Mouse (Mus musculus): ENCODE measurements around the gene Ptpru.

The Ptpru gene

GRCm38 (mm10) chr4:131786800-131787199 is 51.3 kb downstream of the Ptpru start:
- no peak for DNase-seq (ENCODE audit: low read depth, low spot score)

GRCm38 (mm10) chr4:131784034-131784433 is 54.1 kb downstream of the Ptpru start:
- peak; percentile 44 for DNase-seq (ENCODE audit: low read depth, low spot score)

- peak; percentile 50 for DNase-seq (ENCODE audit: low read depth, low spot score)
Observed at GRCm38 (mm10) chr4:131781023-131781422, 57.1 kb downstream of the Ptpru start.

- DNase-seq (ENCODE audit: low read depth, low spot score): no peak
Observed at GRCm38 (mm10) chr4:131778616-131779275, 59.3 kb downstream of the Ptpru start.

- DNase-seq (ENCODE audit: low read depth, low spot score): no peak
Observed at GRCm38 (mm10) chr4:131771384-131771783, 66.7 kb downstream of the Ptpru start.

GRCm38 (mm10) chr4:131763911-131764310 is 74.2 kb downstream of the Ptpru start:
- no peak for DNase-seq (ENCODE audit: low read depth, low spot score)

- peak; percentile 2 for DNase-seq (ENCODE audit: low read depth, low spot score)
Observed at GRCm38 (mm10) chr4:131763479-131763878, 74.6 kb downstream of the Ptpru start.

- no peak for DNase-seq (ENCODE audit: low read depth, low spot score)
Observed at GRCm38 (mm10) chr4:131762211-131762784, 75.8 kb downstream of the Ptpru start.

GRCm38 (mm10) chr4:131752204-131752837 is 85.8 kb downstream of the Ptpru start:
- no peak for DNase-seq (ENCODE audit: low read depth, low spot score)

GRCm38 (mm10) chr4:131751561-131751960 is 86.5 kb downstream of the Ptpru start:
- DNase-seq (ENCODE audit: low read depth, low spot score): no peak

- no peak for DNase-seq (ENCODE audit: low read depth, low spot score)
Observed at GRCm38 (mm10) chr4:131749802-131750201, 88.3 kb downstream of the Ptpru start.

- no peak for DNase-seq (ENCODE audit: low read depth, low spot score)
Observed at GRCm38 (mm10) chr4:131744685-131745043, 93.4 kb downstream of the Ptpru start.

GRCm38 (mm10) chr4:131743831-131744684 is 94.0 kb downstream of the Ptpru start:
- DNase-seq (ENCODE audit: low read depth, low spot score): no peak

GRCm38 (mm10) chr4:131743031-131743430 is 95.1 kb downstream of the Ptpru start:
- no peak for DNase-seq (ENCODE audit: low read depth, low spot score)

GRCm38 (mm10) chr4:131740621-131741020 is 97.5 kb downstream of the Ptpru start:
- no peak for DNase-seq (ENCODE audit: low read depth, low spot score)

- DNase-seq (ENCODE audit: low read depth, low spot score): no peak
Observed at GRCm38 (mm10) chr4:131728628-131729027, 109.5 kb downstream of the Ptpru start.

GRCm38 (mm10) chr4:131723415-131724080 is 114.5 kb downstream of the Ptpru start:
- peak; percentile 2 for DNase-seq (ENCODE audit: low read depth, low spot score)

GRCm38 (mm10) chr4:131722121-131722841 is 115.8 kb downstream of the Ptpru start:
- DNase-seq (ENCODE audit: low read depth, low spot score): no peak

- no peak for DNase-seq (ENCODE audit: low read depth, low spot score)
Observed at GRCm38 (mm10) chr4:131719151-131719550, 118.9 kb downstream of the Ptpru start.

Data from 3T3-L1 (cell line).